Mouse (Mus musculus) forebrain, embryonic 16.5 days (tissue): ENCODE measurements around the gene Sik3. TPM values are rescaled to one million over a fixed set of nuclear protein-coding genes. Genes with fewer than 3 reads are reported as not detected.

ENCODE experiments used
- ATAC-seq: fragments of 200-750 bp; cut with Nextera tagmentation; 2 replicates; pipeline ENCODE4 v1.8.0; 2017; ENCODE audit warnings: mild to moderate bottlenecking, moderate library complexity
- H3K27ac ChIP-seq: fragments of 300-500 bp; sonication (generic); 2 replicates; pipeline ENCODE4 v1.5.1; 2014; ENCODE audit warnings: low read length, control low read depth
- H3K27me3 ChIP-seq: fragments of 300-500 bp; sonication (generic); replicated peaks from 2 replicates; pipeline ENCODE4 v1.6.1; 2014; ENCODE audit warnings: low read length; ENCODE audit not compliant: control insufficient read depth, insufficient read depth
- H3K36me3 ChIP-seq: fragments of 300-500 bp; sonication (generic); 2 replicates; pipeline ENCODE4 v1.6.1; 2014; ENCODE audit not compliant: control insufficient read depth, insufficient read depth
- H3K4me1 ChIP-seq: fragments of 300-500 bp; sonication (generic); replicated peaks from 2 replicates; pipeline ENCODE4 v1.6.1; 2014; ENCODE audit warnings: low read length; ENCODE audit not compliant: control insufficient read depth, insufficient read depth
- H3K4me2 ChIP-seq: fragments of 300-500 bp; sonication (generic); 2 replicates; pipeline ENCODE4 v1.6.1; 2014; ENCODE audit warnings: mild to moderate bottlenecking, low read length, control low read depth
- H3K4me3 ChIP-seq: fragments of 300-500 bp; sonication (generic); replicated peaks from 2 replicates; pipeline ENCODE4 v1.5.1; 2014; ENCODE audit warnings: mild to moderate bottlenecking, low read length, control low read depth
- H3K9ac ChIP-seq: fragments of 300-500 bp; sonication (generic); replicated peaks from 2 replicates; pipeline ENCODE4 v1.6.1; 2014; ENCODE audit warnings: low read depth, low read length, control low read depth
- H3K9me3 ChIP-seq: fragments of 300-500 bp; sonication (generic); 2 replicates; pipeline ENCODE4 v1.6.1; 2016; ENCODE audit warnings: low read length; ENCODE audit not compliant: control insufficient read depth
- WGBS: fragments of 180-500 bp; shearing (Covaris S2); extraction: QIAGEN DNeasy Blood & Tissue Kit; methylation state at CpG from one replicate; pipeline ENCODE4 v1.1.7; 2014; 5-methylcytosine and 5-hydroxymethylcytosine counted together
- polyA plus RNA-seq: library from polyadenylated mRNA; unstranded; fragments of >200 nt; fragmentation: Nextera tagmentation; extraction: Ambion mirVana; gene quantifications from 2 replicates; pipeline ENCODE4 v1.2.1, GENCODE M21; 2015

Sik3 gene
- polyA plus RNA-seq, 1 experiment from 2014 or later: 5.3 TPM

DNA sequence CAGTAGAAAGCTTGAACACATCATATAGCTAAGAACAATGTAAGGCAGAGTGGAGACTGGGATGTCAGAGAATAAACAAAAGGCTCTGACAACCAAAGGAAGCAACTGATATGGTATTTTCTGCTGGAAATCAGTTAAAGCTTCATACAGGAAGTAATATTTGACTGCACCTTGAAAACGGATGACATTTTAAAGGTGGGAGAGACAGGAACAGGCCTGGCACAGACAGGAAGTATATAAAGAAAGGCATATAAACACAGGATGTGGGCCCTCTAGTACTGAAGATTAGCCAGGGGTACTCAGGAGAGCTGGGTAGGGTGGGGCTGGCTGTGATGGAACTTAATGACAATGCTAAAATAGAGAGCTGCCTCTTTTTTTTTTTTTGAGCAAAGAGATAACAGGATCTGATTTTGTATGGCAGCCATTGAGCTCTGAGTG is 163.3 kb downstream of the Sik3 start:
- H3K36me3 ChIP-seq: no peaks in the 10 kb centered on the region
- no peak overlapping the region for H3K4me2 ChIP-seq
- no peaks in the 10 kb centered on the region for H3K9me3 ChIP-seq
- ATAC-seq: no peak
- H3K9ac ChIP-seq: no peak overlapping the region
- H3K27me3 ChIP-seq: no peaks in the 10 kb centered on the region
- H3K27ac ChIP-seq: no peak overlapping the region
- WGBS: 86% methylated on average over 1 of the region's 1 CpGs
- H3K4me1 ChIP-seq: peaks cover 2% of the 10 kb centered on the region; the same call in 1 of the 2 replicates
- no peak overlapping the region for H3K4me3 ChIP-seq

DNA sequence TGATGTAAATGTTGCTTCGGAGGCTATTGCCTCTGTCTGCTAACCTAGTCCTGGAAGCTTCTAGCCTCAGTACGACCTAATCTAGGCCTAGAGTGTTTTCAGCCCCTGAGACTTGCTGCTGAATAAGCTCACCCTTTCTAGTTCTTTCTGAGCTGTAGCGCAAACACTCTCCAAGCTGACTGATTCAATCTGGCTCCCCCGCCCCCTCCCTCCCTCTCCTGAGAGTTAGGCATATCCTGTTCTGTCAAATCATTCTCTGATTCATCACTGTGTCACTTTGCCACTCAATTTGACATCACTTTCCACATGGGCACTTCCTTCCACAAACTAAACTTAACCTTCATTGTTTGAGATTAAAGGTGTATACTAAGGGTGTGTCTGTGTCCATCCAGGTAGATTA is 164.0 kb downstream of the Sik3 start:
- Histone ChIP-seq H3K4me2 (no peak overlapping the region), H3K9ac (no peak overlapping the region), H3K27me3 (no peaks in the 10 kb centered on the region), H3K27ac (no peak overlapping the region), H3K36me3 (no peaks in the 10 kb centered on the region), H3K4me1 (peaks cover 3% of the 10 kb centered on the region), H3K4me3 (no peak overlapping the region), H3K9me3 (no peaks in the 10 kb centered on the region)
- no peak for ATAC-seq
- 86% methylated on average over 4 of the region's 4 CpGs for WGBS

DNA sequence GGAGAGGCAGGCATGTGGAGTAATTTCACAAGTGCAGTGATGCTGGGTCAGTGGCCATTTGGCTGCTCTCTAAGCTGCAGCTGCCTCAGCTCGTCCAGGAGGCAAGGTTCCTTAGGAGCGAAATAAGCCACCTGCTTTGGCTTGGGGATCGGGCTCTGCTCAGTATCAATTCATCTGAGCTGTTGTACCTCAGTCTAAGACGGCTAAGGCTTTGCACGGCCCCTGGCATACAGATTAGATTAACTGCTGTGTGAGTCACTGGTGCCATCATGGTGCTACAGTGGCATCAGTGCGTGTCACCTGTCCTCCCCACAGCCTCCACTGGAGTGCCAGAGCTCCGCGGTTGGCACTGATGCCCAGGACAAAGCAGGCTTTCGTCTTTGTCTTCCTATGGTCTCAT is 166.0 kb downstream of the Sik3 start:
- WGBS: 91% methylated on average over 9 of the region's 9 CpGs
- Histone ChIP-seq H3K4me1 (peaks cover 3% of the 10 kb centered on the region), H3K9ac (no peak overlapping the region), H3K36me3 (no peaks in the 10 kb centered on the region), H3K9me3 (no peaks in the 10 kb centered on the region), H3K4me2 (no peak overlapping the region), H3K27ac (no peak overlapping the region), H3K4me3 (no peak overlapping the region), H3K27me3 (no peaks in the 10 kb centered on the region)
- ATAC-seq: no peak

DNA sequence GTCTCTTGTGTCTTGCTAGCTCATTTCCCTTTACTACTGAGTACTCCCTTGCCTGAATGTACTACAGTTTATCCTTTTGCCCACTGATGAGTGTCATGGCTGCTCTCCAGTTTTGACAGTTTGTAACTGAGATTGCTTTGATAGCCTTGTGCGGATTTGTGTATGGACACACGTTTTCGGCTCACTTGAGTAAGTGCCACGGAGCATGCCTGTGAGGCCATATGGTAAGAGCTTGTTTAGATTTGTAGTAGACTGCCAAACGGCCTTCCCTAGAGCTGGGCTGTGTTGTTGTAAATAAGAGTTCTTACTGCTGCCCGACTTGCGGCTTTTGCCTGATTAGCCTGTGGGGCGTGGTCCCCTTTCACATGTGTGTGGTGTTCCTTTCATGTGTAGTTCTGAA is 168.7 kb downstream of the Sik3 start:
- Histone ChIP-seq H3K4me2 (no peak overlapping the region), H3K9me3 (no peaks in the 10 kb centered on the region), H3K4me3 (no peak overlapping the region), H3K27ac (no peak overlapping the region), H3K36me3 (no peaks in the 10 kb centered on the region), H3K9ac (no peak overlapping the region), H3K4me1 (peaks cover 3% of the 10 kb centered on the region), H3K27me3 (no peaks in the 10 kb centered on the region)
- no peak for ATAC-seq
- 53% methylated on average over 8 of the region's 8 CpGs for WGBS

DNA sequence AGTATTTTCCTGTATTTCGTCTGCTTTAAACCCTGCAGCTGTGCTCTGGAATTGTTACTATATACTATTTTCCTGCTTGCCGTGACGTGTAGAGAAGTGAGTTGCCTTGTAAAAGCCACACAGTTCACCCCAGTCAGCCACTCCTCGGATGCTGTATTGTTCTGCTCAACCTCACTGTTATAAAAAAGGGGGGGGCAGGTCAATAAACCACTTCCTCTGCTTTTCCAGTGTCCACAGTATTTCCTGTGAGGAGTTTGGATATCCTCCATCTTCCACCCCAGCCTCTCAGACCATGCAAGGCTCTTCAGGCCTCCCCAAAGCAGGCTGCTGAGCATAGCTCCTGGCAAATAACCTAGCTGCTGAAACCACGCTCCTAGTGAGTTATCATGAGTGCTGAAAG is 171.9 kb downstream of the Sik3 start:
- H3K9me3 ChIP-seq: no peaks in the 10 kb centered on the region
- no peaks in the 10 kb centered on the region for H3K36me3 ChIP-seq
- no peak overlapping the region for H3K4me3 ChIP-seq
- peaks cover 9% of the 10 kb centered on the region for H3K4me1 ChIP-seq
- H3K4me2 ChIP-seq: no peak overlapping the region
- no peaks in the 10 kb centered on the region for H3K27me3 ChIP-seq
- H3K27ac ChIP-seq: no peak overlapping the region
- 89% methylated on average over 5 of the region's 5 CpGs for WGBS
- no peak for ATAC-seq
- no peak overlapping the region for H3K9ac ChIP-seq

DNA sequence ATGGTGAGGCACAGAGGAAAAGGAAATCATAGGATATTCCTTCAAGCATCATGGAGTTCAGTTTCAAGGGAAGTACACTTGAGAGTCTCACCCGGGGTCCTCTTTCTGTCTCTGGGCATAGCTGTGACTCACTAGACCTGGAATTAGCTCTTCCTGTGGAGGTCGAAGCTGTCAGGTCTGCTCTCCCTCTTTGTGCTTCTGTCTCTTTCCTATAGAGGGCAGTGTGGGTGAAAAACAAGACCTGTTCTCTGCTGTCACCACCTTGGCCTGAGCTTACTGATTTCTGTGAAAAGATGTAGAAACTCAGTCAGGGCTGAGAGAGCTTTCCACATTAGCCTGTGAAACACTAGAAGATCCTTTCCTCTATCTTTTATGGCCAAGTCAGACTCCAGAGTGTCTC is 172.6 kb downstream of the Sik3 start:
- ATAC-seq: no peak
- Histone ChIP-seq H3K4me2 (no peak overlapping the region), H3K36me3 (no peaks in the 10 kb centered on the region), H3K4me1 (peaks cover 10% of the 10 kb centered on the region), H3K27me3 (no peaks in the 10 kb centered on the region), H3K9ac (no peak overlapping the region), H3K27ac (no peak overlapping the region), H3K9me3 (no peaks in the 10 kb centered on the region), H3K4me3 (no peak overlapping the region)
- 44% methylated on average over 2 of the region's 2 CpGs for WGBS

DNA sequence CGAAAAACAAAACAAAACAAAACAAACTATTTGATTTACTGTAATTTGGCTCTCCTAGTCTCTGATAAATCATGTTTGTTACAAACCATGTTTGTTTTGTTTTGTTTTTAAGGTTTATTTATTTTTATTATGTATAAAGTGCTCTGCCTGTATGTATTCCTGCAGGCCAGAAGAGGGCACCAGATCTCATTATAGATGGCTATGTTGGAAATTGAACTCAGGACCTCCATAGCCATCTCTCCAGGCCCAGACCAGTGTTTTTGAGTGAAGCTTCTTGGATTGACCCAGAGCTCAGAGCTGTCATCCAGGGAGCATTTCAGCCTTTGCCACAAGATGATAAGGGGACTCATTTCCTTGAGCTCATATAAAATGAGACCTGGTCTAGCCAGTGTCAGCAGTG is 173.8 kb downstream of the Sik3 start:
- no peak overlapping the region for H3K4me2 ChIP-seq
- H3K4me3 ChIP-seq: no peak overlapping the region
- no peak for ATAC-seq
- no peak overlapping the region for H3K27ac ChIP-seq
- no peaks in the 10 kb centered on the region for H3K36me3 ChIP-seq
- 90% methylated on average over 1 of the region's 1 CpGs for WGBS
- H3K9ac ChIP-seq: no peak overlapping the region
- H3K27me3 ChIP-seq: no peaks in the 10 kb centered on the region
- H3K4me1 ChIP-seq: peaks cover 7% of the 10 kb centered on the region
- H3K9me3 ChIP-seq: no peaks in the 10 kb centered on the region

DNA sequence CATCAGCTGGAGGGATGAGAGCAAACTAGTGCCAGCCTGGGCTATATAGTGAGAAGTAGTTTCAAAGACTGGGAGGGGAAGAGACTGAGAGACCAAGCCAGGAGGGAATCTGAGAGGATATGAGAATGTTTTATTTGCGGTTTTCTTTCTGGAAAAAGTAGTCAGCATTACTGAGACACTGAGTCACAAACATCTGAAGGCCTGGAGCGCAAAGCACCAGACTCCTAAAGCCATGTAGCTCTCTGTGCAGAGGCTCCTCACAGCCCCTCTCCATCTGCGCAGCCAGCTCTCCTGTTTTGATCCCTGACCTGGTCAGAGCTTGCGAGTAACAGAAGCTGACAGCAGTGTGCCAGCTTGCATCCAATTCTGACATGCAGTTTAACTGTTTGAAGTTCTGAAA is 175.8 kb downstream of the Sik3 start:
- no peak overlapping the region for H3K9ac ChIP-seq
- no peak overlapping the region for H3K4me2 ChIP-seq
- no peaks in the 10 kb centered on the region for H3K27me3 ChIP-seq
- no peaks in the 10 kb centered on the region for H3K36me3 ChIP-seq
- no peak for ATAC-seq
- no peak overlapping the region for H3K4me3 ChIP-seq
- no peaks in the 10 kb centered on the region for H3K9me3 ChIP-seq
- H3K27ac ChIP-seq: no peak overlapping the region
- 86% methylated on average over 4 of the region's 4 CpGs for WGBS
- peaks cover 7% of the 10 kb centered on the region for H3K4me1 ChIP-seq

DNA sequence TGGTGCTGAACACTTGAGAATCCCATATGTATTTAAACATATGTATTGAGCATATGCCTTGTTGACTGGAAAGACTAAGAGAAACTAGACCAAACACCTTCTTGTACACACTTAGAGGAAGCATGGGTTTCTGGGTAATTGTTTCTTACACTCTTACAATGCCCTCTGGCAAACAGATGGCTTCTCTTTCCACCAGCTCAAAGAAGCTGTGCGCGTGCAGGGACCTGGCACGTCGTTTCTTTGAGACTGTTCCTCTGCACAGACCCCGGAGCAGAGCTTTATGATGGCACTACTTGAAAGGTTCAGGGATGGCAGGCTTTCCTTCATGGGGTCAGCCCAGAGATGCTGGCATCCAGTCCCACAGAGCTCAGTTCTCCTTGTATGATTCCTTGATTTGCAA is 176.3 kb downstream of the Sik3 start:
- H3K27ac ChIP-seq: no peak overlapping the region
- WGBS: 40% methylated on average over 5 of the region's 5 CpGs
- H3K4me2 ChIP-seq: no peak overlapping the region
- no peaks in the 10 kb centered on the region for H3K36me3 ChIP-seq
- H3K4me1 ChIP-seq: peaks cover 7% of the 10 kb centered on the region
- no peaks in the 10 kb centered on the region for H3K9me3 ChIP-seq
- no peaks in the 10 kb centered on the region for H3K27me3 ChIP-seq
- ATAC-seq: 0 out of 2 replicates have a peak, but pooled peaks have one; percentile 36
- H3K4me3 ChIP-seq: no peak overlapping the region
- no peak overlapping the region for H3K9ac ChIP-seq

DNA sequence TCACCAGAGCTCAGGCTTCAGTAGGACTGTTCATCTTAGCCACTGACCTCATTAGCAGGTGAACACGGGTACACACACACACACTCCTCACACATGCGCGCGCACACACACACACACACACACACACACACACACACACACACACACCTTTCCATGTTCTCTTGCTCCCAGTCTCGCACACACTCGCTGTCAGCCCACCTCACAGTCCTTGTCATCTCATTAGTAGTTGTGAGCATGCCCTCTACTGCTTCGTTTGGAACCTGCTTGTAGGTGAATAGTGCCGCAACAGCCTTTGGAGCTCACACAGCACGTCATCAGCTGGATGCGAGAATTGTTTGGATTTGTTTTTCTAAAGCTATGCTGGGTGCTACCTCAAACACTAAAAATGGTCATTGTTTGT is 176.8 kb downstream of the Sik3 start:
- Histone ChIP-seq H3K4me3 (no peak overlapping the region), H3K9ac (no peak overlapping the region), H3K36me3 (no peaks in the 10 kb centered on the region), H3K27me3 (no peaks in the 10 kb centered on the region), H3K27ac (no peak overlapping the region), H3K9me3 (no peaks in the 10 kb centered on the region), H3K4me1 (peaks cover 7% of the 10 kb centered on the region), H3K4me2 (no peak overlapping the region)
- 70% methylated on average over 10 of the region's 10 CpGs for WGBS
- ATAC-seq: no peak
